Mouse (Mus musculus): ENCODE measurements at regions not wholly inside any gene's neighbourhood (a gene's known extent, or its start where the extent isn't known, plus 50 kb on each side); places are given as distances from the start of the nearest gene placed in this dataset.
"Not testable (repeated sequence)": the region's sequence is repeated elsewhere in the genome, so short reads cannot be mapped to it uniquely, and the experiment has no call there.

DNA sequence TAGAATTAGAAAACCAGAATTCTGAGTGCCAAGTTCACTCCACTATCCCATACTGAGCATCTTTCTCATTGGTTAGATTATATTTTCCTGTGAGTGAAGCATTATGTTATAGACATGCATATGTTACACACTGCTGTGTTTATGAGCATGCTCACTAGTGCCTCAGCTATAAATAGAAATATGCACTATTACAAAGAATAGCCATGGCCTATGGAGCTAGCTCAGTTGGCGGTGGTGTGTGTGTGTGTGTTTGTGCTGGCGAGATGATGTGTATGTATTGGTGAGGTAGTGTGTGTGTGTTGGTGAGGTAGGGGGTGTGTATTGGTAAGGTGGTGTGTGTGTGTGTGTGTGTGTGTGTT lies 106.2 kb downstream of the Sec31a start:
- no peak for DNase-seq (ENCODE audit: low read depth, low spot score)
- 91% methylated on average over 2 of the region's 2 CpGs for WGBS

DNA sequence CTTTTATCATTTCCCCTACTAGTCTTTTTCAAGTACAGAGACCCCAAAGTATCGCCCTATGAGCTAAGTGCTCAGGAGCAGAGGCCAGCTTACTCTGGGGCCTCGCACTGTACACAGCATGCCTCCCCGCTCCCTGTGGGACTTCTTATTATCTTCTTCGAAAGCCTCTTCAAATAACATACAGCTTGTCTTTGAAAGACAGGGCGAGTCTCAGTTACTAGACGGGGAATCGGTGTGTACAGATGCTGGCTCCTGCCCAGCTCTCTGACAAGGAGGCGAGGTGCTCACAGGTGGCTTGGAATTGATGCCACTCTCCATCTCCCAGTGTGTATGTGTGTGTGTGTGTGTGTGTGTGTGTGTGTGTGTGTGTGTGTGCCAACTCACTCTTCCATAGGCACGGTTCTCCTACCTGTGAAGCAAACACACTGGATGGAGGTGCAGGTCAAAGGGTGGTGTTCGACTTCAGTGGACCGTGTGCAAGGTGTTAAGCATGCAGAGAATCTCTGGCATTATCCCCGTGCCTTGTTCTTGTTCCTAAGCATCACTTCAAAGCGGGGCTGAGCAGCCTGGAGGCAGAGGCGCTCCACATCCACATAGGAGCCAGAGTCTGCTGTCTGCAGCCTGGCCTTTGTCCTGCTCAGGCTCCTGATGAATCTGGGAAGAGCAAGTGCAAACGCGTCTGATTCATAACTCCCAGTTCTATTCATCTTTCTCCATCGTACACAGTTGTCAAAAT lies 106.8 kb downstream of the Sec31a start:
- WGBS: 63% methylated on average over 17 of the region's 17 CpGs
- no peak for DNase-seq (ENCODE audit: low read depth, low spot score)

DNA sequence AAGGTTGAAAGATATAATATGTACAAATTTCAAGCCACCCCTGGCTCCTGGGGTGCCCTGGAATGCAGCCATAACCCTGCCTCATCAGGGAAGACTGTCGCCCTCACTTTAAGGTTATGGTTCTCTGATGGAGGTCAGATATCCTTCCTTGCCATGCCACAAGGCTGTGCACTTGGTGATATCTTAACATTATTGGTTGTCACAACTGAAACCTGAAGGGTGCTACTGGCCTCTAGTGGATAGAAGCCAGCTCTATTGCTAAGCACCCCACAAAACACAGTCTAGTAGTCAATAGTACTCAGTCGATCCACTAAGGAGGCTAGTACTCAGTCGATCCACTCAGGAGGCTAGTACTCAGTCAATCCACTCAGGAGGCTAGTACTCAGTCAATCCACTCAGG lies 111.6 kb downstream of the Sec31a start:
- WGBS: 40% methylated on average over 3 of the region's 3 CpGs
- DNase-seq (ENCODE audit: low read depth, low spot score): no peak

DNA sequence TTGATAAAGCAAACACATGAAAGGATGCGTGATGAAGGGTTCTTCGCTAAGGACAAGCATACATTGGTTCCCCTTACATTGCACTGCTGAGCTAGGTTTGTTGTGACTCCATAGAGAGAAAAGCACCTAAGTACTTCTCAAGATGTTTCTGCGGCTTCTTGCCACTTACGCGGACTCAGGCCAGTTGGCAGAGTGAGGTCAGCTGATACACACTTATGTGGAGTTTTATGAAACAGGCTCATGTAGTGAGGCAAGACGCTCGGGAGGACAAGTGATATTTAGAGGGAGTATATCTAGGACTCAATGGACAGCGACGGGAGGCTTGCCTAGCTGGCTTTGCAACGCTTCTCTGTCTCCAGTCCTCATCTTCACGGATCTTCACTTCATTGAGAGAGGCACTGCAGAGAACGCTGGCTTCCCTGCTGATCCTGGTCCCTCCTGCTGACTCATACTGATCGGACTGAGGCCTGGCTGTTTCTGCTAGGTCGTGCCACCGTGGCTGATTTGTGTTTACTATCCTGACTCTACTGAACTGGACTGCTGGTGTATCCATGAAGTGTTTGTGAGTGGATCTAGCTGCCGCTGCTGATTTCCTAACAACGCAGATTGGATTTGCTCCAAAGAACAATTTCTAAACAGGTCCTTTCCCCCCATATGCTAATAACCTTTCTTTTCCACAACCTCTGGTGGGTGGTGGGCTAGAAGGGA lies 113.8 kb downstream of the Sec31a start:
- 80% methylated on average over 17 of the region's 17 CpGs for WGBS
- no peak for DNase-seq (ENCODE audit: low read depth, low spot score)

DNA sequence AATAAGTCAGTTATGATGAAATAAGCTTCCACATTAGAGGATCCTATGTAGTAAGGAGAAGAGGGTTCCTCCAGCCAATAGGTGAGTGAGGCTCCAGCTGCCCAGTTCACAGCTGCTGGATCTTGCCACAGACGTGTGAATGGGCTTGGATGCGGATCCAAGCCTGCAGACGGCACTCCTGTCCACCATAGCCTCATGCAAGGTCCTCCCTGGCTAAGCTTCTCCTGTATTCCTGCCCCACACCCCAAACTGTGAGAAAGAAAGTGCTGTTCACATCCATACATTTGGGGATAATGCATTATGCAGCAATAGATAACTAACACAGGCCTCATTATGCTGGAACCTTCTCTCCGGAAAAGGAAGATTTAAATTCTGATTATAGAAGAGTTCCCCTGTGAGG lies 116.9 kb downstream of the Sec31a start:
- 92% methylated on average over 4 of the region's 4 CpGs for WGBS

DNA sequence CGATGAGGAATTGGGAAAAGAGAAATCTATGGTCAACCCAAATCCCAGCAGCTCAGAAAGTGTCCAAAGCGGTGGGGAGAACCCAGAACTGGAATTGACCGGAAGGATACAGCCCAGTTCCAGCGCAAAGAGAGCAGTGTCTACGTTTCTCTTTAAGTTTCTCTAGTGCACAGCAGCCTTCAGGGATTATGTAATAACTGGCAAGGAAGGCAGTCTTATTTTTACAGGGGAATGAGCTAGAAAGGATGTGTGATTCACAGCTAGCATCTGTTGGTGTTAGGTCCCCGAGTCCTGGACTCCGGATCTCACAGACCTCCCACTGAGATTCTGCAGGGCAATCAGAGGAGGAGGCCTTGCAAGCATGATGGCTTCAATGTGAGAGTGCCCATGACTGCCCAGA lies 121.8 kb downstream of the Sec31a start:
- no peak for DNase-seq (ENCODE audit: low read depth, low spot score)
- 50% methylated on average over 7 of the region's 7 CpGs for WGBS

More for the DNA sequence above, 116.9 kb downstream of the Sec31a start:
- no peak for DNase-seq (ENCODE audit: low read depth, low spot score)

DNA sequence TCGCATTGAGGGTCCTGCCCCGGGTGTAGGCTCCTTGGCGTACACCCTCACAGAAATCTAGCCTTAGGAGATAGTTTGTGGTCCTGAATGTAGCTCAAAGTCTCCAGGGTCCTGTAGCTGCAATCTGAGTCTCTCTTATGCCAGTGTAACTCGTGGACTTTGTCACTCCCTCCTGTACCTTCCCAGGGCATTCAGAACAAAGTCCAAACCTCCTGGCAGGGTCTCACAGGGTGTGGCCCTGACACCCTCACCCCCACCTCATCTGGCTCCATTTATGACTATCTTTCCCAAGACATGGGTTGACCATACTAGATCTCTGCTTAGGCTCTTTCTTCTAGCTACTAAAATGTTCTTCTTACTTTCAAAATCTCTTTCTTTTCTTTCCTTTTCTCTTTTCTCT lies 120.6 kb upstream of the Tmem150c start:
- no peak for DNase-seq (ENCODE audit: low read depth, low spot score)
- 76% methylated on average over 4 of the region's 4 CpGs for WGBS

DNA sequence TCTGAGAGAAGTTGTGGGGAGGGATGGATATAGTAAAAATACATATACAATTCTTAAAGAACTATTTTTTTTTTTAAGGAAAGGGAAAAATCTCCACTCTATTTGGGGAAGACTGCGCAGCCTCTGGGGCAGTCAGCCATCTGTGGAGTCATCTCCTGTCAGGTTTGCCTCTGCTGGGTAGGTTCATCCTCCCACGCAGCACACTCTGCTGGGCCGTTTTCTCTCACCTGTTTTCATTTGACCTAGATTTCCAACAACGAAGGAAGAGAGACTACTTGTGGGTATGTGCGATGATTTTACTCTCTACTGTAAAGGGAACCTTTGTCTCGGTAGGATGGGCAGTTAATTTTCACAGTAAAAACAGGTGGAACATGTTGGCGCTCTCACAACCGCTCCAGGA lies 119.9 kb upstream of the Tmem150c start:
- DNase-seq (ENCODE audit: low read depth, low spot score): no peak
- WGBS: 92% methylated on average over 8 of the region's 8 CpGs

GRCm38 (mm10) chr5:100274674-100275073 lies 115.1 kb upstream of the Tmem150c start:
- WGBS: 67% methylated on average over 4 of the region's 4 CpGs
- no peak for DNase-seq (ENCODE audit: low read depth, low spot score)

- not testable (repeated sequence) for DNase-seq (ENCODE audit: low read depth, low spot score)
- WGBS: 88% methylated on average over 9 of the region's 9 CpGs
Measured at GRCm38 (mm10) chr5:100271975-100272374, 112.4 kb upstream of the Tmem150c start.

DNA sequence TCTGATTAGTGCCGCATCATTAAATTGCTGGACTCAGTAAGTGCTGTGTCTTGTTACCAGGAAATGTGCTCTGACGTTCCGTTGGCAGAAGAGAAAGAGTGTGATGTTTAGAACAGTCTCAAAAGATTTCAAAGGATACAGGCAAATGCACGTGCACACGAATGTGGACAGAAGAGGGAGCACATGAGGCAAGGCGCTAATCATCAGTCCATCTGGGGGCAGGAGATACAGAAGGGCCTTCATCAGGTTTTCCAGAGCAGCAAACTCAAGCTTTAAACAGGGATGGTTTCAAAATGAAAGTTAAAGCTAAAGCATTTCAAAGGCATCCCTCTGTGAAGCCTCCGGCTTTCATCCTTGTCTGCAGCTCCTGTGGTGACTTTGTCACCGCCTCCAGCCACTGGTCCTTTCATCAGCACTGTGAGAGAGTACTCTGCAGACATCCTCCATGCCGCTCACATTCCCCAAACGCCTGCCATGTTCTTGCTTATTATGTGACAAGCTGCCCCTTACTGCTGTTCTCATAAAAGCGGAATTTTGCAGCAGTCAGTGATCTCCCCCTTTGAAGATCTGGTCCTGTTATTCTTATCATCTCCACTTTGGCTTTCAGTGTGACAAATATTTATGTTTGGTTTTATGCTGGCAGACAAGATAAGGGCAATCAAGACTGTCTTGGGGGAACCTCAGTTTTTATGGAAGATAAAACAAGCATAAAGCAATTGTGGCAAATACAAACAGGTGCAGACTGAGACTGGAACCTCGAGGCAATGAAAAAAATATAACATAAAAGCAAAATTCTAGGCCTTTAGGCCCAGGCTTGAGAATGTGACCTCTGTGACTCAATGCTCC lies 111.5 kb upstream of the Tmem150c start:
- no peak for DNase-seq (ENCODE audit: low read depth, low spot score)
- 73% methylated on average over 12 of the region's 12 CpGs for WGBS

DNA sequence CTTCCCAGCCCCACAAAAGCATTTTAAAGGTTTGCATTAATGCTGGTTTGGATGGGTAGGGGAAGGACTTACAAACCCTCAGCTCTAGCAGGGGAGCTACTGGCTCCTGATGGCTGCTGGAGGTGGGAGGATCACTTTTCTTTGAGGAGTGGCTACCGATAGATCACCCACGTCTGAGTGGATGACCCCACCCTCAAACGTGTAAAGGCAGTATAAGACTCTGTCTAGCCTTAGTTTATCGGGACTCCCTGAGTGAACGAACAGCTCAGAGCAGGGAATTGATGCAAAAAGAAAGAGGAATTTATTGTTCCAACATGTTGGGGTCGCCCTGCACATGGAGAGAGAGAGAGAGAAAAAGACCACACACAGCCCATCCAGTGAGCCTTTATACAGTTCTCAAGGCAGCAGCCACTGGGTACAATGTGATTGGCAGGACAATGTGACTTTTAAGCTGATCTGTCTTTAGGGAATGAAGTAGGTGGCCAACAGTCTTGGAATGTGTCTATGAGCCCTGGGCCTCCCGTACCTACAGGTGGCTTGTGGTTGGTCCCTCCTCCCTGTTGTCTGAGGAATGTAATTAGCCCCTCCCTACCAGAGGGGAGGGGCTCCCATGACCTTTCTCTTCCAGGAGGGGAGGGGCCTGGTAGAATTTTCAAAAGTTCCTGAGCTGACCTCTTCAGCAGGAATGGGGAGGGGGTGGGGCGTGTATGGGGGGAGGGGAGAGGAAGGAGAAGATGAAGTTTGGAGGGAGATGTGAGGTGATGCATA lies 108.7 kb upstream of the Tmem150c start:
- no peak for DNase-seq (ENCODE audit: low read depth, low spot score)
- WGBS: 67% methylated on average over 8 of the region's 8 CpGs

DNA sequence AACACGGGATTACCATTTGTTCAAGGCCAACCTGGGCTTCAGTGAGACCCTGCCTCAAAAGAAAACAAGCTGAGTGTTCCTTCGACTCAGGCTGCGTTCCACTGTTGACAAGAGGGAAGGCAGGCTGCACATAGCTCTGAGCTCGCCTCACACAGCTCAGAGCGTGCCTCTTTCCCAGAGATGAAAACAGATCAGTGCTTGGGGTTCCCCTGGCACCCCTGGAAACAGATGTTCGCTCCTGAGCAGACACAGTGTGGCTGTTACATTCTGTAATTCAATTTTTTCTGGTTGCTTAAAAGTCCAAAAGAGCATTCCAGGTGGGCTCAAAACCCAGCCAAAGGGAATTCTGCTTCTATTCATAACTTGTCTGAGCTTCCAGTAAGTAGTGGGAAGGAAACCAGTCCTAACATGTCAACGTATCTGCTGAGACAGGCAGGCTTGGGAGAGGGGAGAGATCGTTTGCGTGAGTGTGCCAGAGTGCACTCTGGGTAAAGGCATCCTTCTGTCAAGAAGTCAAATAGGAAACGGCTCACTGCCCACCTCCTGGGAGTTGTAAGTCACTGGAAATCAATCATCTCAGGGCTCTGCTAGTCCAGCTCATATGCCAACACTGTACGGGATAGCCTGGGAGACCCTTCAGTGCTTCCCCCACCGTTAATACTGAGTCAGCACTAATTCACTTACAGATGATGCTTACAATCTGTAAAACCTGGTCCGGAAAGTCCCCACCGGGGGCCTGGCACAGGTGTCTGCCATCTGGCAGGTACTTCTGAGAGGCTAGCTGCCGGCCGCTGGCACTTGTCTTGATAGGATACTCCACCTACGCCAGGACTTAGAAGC lies 107.3 kb upstream of the Tmem150c start:
- WGBS: 60% methylated on average over 17 of the region's 17 CpGs
- no peak for DNase-seq (ENCODE audit: low read depth, low spot score)

DNA sequence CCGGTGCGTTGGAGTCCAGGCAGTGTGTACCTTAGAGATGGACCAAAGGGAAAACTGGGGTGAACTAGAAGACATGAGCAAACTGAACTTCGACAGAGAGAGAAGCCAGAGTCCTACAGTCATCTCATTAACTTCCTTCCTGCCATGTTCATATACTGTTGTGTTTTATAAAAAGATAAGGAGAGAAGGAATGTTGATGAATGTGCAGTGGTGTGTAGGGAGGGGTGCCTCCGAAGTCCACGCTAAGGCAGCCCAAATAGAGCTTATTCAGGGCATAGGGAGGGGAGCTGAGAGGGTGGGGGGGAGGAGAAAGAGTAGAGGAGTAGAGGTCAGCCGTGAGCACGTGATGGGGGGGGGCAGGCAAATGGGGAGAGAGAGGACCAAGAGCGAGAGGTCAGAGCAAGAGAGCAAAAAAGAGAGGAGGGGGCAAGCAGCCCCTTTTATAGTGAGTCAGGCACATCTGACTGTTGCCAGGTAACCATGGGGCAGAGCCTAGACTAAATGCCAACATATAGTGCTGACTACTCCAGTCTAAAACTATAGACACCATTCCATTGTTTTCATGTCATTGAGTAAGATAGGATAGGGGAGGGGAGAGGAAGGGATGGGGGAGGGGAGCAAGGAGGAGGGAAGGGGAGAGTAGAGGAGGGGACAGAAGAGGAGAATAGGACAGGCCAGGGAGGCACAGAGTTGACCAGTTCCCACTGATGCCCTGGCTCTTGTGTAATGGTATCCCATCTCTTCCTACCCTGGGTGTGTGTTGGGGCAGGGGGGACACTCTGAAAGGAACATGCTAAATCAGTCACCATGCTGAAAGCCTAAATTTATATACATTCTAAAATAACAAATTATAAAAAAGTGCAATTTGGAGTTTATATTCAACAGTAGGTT lies 100.4 kb upstream of the Tmem150c start:
- WGBS: 62% methylated on average over 8 of the region's 8 CpGs

DNA sequence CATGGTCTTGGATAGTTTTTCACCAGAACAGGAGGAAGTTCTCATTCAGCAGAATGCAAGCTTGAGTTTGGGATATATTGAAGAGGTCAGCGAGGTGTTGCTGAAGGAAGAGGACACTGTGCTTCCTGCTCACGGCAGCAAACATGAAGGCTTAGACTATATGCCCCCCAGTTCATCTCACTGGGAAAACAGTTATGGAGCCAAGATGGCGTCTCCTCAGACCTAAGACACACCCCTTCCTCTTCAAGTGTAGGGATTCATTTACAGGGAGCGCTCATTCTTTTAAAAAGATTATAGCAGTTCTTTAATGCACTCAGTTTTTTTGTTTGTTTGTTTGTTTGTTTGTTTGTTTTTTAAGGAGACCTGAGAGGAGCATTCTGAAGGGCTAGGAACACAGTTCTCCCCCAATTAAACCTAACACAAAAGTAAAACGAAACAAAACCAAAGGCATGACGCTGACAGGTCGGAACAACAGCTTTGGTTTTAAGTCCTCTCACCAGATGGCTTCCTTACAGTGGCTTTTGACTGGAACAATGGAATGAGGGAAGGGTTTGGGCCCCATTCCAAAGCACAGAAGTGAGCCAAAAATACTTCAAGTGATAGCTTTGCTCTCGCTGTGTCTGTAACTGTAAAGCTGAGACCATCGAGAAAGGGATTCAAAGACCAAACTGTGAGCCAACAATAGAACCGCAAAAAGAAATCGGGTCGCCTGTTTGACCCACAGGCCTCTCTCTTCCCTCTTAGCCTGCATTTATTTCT lies 99.5 kb upstream of the Tmem150c start:
- 62% methylated on average over 12 of the region's 12 CpGs for WGBS
- no peak for DNase-seq (ENCODE audit: low read depth, low spot score)

More for the DNA sequence above, 100.4 kb upstream of the Tmem150c start:
- DNase-seq (ENCODE audit: low read depth, low spot score): no peak

DNA sequence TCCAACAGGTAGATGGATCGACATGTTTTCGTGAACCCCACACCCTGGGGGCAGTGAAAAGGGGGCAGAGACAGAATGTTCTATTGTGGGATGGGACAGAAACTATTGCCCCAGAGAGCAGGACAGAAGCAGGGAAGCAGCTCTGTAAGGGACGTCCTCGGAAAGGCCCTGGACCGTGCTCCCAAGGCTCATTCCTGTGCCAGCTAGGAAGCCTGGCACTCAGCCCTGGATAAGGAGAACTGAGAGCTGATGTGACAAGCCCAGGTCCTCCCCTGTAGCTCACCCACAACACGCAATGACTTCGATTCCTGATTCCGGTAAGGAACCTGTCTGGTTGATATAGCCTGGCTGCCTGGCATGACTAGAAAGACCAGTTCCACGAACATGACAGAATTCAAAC lies 95.7 kb upstream of the Tmem150c start:
- no peak for DNase-seq (ENCODE audit: low read depth, low spot score)
- WGBS: 88% methylated on average over 9 of the region's 9 CpGs

DNA sequence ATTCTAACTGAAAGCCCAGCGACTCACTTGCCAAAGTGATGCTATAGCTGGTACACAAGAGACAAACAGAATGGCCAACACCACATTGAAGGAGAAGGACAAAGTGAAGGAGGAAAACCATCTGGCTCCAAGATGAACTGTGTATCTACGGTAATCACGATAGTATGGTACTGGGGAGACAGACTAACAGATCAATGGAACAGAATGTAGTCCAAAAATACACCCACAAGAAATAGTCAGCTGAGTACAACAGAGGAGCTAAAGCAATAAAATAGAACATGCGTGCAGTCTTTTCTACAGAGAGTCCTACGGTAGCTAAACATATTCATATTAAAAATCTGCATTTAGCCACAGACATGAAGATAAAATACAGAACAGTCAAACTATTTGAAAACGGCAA lies 92.4 kb upstream of the Tmem150c start:
- no peak for DNase-seq (ENCODE audit: low read depth, low spot score)
- 90% methylated on average over 6 of the region's 6 CpGs for WGBS
